Mouse (Mus musculus): ENCODE data around the gene Tead3. TPM values are rescaled to one million over a fixed set of nuclear protein-coding genes. Genes with fewer than 3 reads are reported as not detected.

Tead3 gene
- total and polyA plus RNA-seq, 3 experiments: 0.22 to 0.90 (median 0.41) TPM

GRCm38 (mm10) chr17:28351353-28351890 is 805 bp upstream of the Tead3 start:
- no peak for DNase-seq (ENCODE audit: low spot score)
- Histone ChIP-seq H3K4me1 (ENCODE audit: insufficient read depth, low read depth, low read length) (peaks cover 35% of the 10 kb centered on the region), H3K4me3 (ENCODE audit: low read depth, low read length) (peak overlapping the region; percentile 70; the same call in 1 of the 2 replicates), H3K27me3 (ENCODE audit: insufficient read depth, low read length) (peaks cover 74% of the 10 kb centered on the region), H3K36me3 (replicated peaks) (peaks cover 4% of the 10 kb centered on the region), H3K9me3 (replicated peaks) (no peaks in the 10 kb centered on the region)
- no peak for ATAC-seq (ENCODE audit: extremely low read depth, insufficient number of reproducible peaks, low FRiP score, poor library complexity, severe bottlenecking)
- no peak for TF ChIP-seq TAL1 (conservative IDR thresholded peaks at IDR 0.05; ENCODE audit: low read depth, low read length)
- TF ChIP-seq GATA2 (IDR thresholded peaks at IDR 0.05; ENCODE audit: borderline replicate concordance, low read depth, low read length): no peak
- no peak for TF ChIP-seq CTCF (IDR thresholded peaks at IDR 0.05; ENCODE audit: low read depth, low read length)
- no peak for TF ChIP-seq GATA1 (IDR thresholded peaks at IDR 0.05; ENCODE audit: borderline replicate concordance, low read length)

GRCm38 (mm10) chr17:28349901-28350465 is 634 bp downstream of the Tead3 start:
- ATAC-seq (ENCODE audit: extremely low read depth, insufficient number of reproducible peaks, low FRiP score, poor library complexity, severe bottlenecking): no peak

GRCm38 (mm10) chr17:28349264-28349880 is 1.2 kb downstream of the Tead3 start:
- peaks cover 75% of the 10 kb centered on the region for H3K27me3 ChIP-seq (ENCODE audit: insufficient read depth, low read length)
- DNase-seq (ENCODE audit: low spot score) (no peak), ATAC-seq (ENCODE audit: extremely low read depth, insufficient number of reproducible peaks, low FRiP score, poor library complexity, severe bottlenecking) (no peak)
- TF ChIP-seq GATA1 (IDR thresholded peaks at IDR 0.05; ENCODE audit: borderline replicate concordance, low read length) (no peak), GATA2 (IDR thresholded peaks at IDR 0.05; ENCODE audit: borderline replicate concordance, low read depth, low read length) (no peak), POLR2AphosphoS5 (IDR thresholded peaks at IDR 0.05; ENCODE audit: insufficient replicate concordance, low read depth, low read length) (no peak), TAL1 (conservative IDR thresholded peaks at IDR 0.05; ENCODE audit: low read depth, low read length) (no peak), CTCF (IDR thresholded peaks at IDR 0.05; ENCODE audit: low read depth, low read length) (no peak)
- H3K4me3 ChIP-seq (ENCODE audit: low read depth, low read length): peak overlapping the region; percentile 70; the same call in 1 of the 2 replicates
- no peaks in the 10 kb centered on the region for H3K9me3 ChIP-seq (replicated peaks)
- peaks cover 48% of the 10 kb centered on the region for H3K4me1 ChIP-seq (ENCODE audit: insufficient read depth, low read depth, low read length)
- H3K36me3 ChIP-seq (replicated peaks): peaks cover 4% of the 10 kb centered on the region

More at GRCm38 (mm10) chr17:28349901-28350465, 634 bp downstream of the Tead3 start:
- H3K4me3 ChIP-seq (ENCODE audit: low read depth, low read length): peak overlapping the region; percentile 70
- H3K36me3 ChIP-seq (replicated peaks): peaks cover 4% of the 10 kb centered on the region
- no peak for DNase-seq (ENCODE audit: low spot score)
- no peaks in the 10 kb centered on the region for H3K9me3 ChIP-seq (replicated peaks)
- H3K27me3 ChIP-seq (ENCODE audit: insufficient read depth, low read length): peaks cover 74% of the 10 kb centered on the region
- no peak for TF ChIP-seq POLR2AphosphoS5 (IDR thresholded peaks at IDR 0.05; ENCODE audit: insufficient replicate concordance, low read depth, low read length)
- no peak for TF ChIP-seq TAL1 (conservative IDR thresholded peaks at IDR 0.05; ENCODE audit: low read depth, low read length)
- TF ChIP-seq CTCF (IDR thresholded peaks at IDR 0.05; ENCODE audit: low read depth, low read length): no peak
- H3K4me1 ChIP-seq (ENCODE audit: insufficient read depth, low read depth, low read length): peaks cover 42% of the 10 kb centered on the region

DNA sequence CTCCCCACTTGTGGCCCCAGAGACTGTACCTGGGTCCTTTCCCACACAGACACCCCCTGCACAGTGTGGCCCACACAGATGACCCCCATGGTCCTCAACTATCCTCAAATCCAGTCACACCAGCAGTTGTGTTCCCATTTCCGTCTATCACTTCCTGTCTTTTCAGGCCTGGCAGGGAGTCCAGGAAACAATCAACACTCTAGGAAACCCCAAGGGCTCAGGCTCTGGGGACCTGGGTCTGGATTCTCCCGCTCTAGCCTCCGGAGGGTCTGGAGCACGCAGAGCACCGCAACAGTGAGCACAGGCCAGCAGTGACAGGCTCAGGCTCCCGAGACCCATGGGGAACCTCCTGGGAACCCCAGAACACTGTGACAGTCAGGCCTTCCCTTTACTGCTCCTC is 2.4 kb downstream of the Tead3 start:
- DNase-seq (ENCODE audit: low spot score) (no peak), ATAC-seq (ENCODE audit: extremely low read depth, insufficient number of reproducible peaks, low FRiP score, poor library complexity, severe bottlenecking) (no peak)
- Histone ChIP-seq H3K4me3 (ENCODE audit: low read depth, low read length) (no peak overlapping the region), H3K4me1 (ENCODE audit: insufficient read depth, low read depth, low read length) (peaks cover 48% of the 10 kb centered on the region), H3K36me3 (replicated peaks) (peaks cover 4% of the 10 kb centered on the region), H3K9me3 (replicated peaks) (no peaks in the 10 kb centered on the region), H3K27me3 (ENCODE audit: insufficient read depth, low read length) (peaks cover 72% of the 10 kb centered on the region)
- TF ChIP-seq POLR2AphosphoS5 (IDR thresholded peaks at IDR 0.05; ENCODE audit: insufficient replicate concordance, low read depth, low read length) (no peak), GATA2 (IDR thresholded peaks at IDR 0.05; ENCODE audit: borderline replicate concordance, low read depth, low read length) (no peak), TAL1 (conservative IDR thresholded peaks at IDR 0.05; ENCODE audit: low read depth, low read length) (no peak), CTCF (IDR thresholded peaks at IDR 0.05; ENCODE audit: low read depth, low read length) (no peak), GATA1 (IDR thresholded peaks at IDR 0.05; ENCODE audit: borderline replicate concordance, low read length) (no peak)

- TF ChIP-seq GATA2 (IDR thresholded peaks at IDR 0.05; ENCODE audit: borderline replicate concordance, low read depth, low read length): no peak
- TF ChIP-seq GATA1 (IDR thresholded peaks at IDR 0.05; ENCODE audit: borderline replicate concordance, low read length): no peak
- no peak overlapping the region for H3K4me3 ChIP-seq (ENCODE audit: low read depth, low read length)
- H3K9me3 ChIP-seq (replicated peaks): no peaks in the 10 kb centered on the region
- peaks cover 72% of the 10 kb centered on the region for H3K27me3 ChIP-seq (ENCODE audit: insufficient read depth, low read length)
- H3K4me1 ChIP-seq (ENCODE audit: insufficient read depth, low read depth, low read length): peaks cover 44% of the 10 kb centered on the region
- ATAC-seq (ENCODE audit: extremely low read depth, insufficient number of reproducible peaks, low FRiP score, poor library complexity, severe bottlenecking) (no peak), DNase-seq (ENCODE audit: low spot score) (no peak)
- H3K36me3 ChIP-seq (replicated peaks): peaks cover 4% of the 10 kb centered on the region
These were observed 3.3 kb downstream of the Tead3 start for GRCm38 (mm10) chr17:28347327-28347726.

DNA sequence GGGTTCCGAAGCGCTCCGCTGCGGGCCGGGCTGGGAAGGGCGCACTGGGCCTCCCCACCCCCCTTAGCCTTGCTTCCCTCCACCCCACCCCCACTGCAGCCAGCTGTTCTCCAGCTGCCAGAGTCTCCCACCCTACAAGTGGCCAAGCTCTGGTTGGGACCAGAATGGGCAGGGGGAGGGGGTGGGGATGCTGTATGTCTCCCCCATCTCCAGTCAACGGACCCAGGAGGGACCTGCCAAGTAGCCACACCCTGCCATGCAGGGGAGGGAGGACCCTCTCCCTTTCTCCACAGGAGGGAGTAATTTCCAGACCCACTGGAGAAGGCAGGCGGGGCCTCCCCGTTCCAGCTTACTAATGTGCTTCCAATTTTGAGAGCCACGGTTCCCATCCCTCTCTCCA is 4.7 kb downstream of the Tead3 start:
- H3K27me3 ChIP-seq (ENCODE audit: insufficient read depth, low read length): peaks cover 68% of the 10 kb centered on the region
- no peak for TF ChIP-seq POLR2AphosphoS5 (IDR thresholded peaks at IDR 0.05; ENCODE audit: insufficient replicate concordance, low read depth, low read length)
- no peak for TF ChIP-seq TAL1 (conservative IDR thresholded peaks at IDR 0.05; ENCODE audit: low read depth, low read length)
- TF ChIP-seq GATA1 (IDR thresholded peaks at IDR 0.05; ENCODE audit: borderline replicate concordance, low read length): no peak
- no peak for TF ChIP-seq GATA2 (IDR thresholded peaks at IDR 0.05; ENCODE audit: borderline replicate concordance, low read depth, low read length)
- no peak for TF ChIP-seq CTCF (IDR thresholded peaks at IDR 0.05; ENCODE audit: low read depth, low read length)
- H3K4me1 ChIP-seq (ENCODE audit: insufficient read depth, low read depth, low read length): peaks cover 39% of the 10 kb centered on the region
- H3K4me3 ChIP-seq (ENCODE audit: low read depth, low read length): no peak overlapping the region
- no peak for ATAC-seq (ENCODE audit: extremely low read depth, insufficient number of reproducible peaks, low FRiP score, poor library complexity, severe bottlenecking)
- peaks cover 4% of the 10 kb centered on the region for H3K36me3 ChIP-seq (replicated peaks)
- no peak for DNase-seq (ENCODE audit: low spot score)
- no peaks in the 10 kb centered on the region for H3K9me3 ChIP-seq (replicated peaks)
